Mouse (Mus musculus): ENCODE results near the gene Gjb2.

Gjb2 gene

GRCm38 (mm10) chr14:57104106-57105023 lies at the start of gene Gjb2:
Gjb2 (minus strand) TSS chr14:57104702.
- in situ Hi-C loops (cut with MboI; ENCODE audit: low sequenced_read_pairs) = loop anchor here (25.0 kb wide), 1 partner anchor 233 kb away; no protein-coding TSS in a partner anchor

DNA sequence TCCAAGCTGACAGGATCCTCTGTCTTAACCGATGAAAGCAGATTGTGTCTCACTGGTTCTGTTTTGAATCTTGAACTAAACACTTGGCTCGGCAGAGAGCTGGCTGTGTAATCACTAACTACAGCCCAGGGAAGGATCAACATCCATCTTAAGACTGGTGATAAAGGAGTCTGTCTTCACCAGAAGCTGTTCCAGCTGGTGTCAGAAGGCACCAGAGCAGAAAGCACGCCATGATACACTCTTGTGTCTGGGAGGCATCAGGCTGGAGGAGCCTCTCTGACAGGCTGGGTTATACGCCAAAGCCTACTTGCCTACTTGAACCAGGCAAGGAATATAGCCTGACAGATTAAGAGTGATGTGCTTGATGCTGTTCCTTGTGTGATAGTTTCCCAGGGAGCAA lies 41.2 kb upstream of the Gjb2 start:
- in situ Hi-C loops (cut with MboI; ENCODE audit: low sequenced_read_pairs) = no loop called here

GRCm38 (mm10) chr14:57135265-57135664 lies 30.8 kb upstream of the Gjb2 start:
- in situ Hi-C loops (cut with MboI; ENCODE audit: low sequenced_read_pairs) = no loop called here

DNA sequence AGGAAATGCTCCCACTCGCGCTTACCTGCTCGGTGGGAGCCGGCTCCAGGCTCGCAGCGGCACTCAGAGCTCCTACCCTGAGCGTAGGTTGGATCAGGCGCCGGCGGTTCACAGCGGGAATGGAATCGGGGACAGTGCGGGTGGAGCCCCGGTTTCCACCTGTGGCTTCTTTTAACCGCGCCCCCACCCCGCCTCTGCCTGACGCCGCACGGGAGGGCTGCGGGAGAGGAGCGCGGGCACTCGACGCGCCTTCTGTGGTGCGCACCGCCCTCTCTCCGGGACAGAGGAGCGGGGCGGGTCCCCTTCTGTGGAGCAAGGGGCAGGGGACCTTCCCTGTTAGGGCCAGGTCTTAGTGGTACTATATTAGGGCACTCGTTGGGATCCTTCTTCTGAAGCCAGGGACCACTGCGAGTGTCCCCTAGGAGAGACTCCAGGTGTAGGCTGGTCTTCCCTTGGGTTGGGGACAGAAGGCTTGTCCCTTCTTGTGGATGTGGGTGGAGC lies 28.7 kb upstream of the Gjb2 start, which contains the start of gene Gjb6:
Gjb6 (minus strand) TSS at position 451 of the 501 bp plus-strand sequence.
- in situ Hi-C loops (cut with MboI; ENCODE audit: low sequenced_read_pairs) = no loop called here

- in situ Hi-C loops (cut with MboI; ENCODE audit: low sequenced_read_pairs) = no loop called here
Measured at GRCm38 (mm10) chr14:57127383-57127782, 22.9 kb upstream of the Gjb2 start.

DNA sequence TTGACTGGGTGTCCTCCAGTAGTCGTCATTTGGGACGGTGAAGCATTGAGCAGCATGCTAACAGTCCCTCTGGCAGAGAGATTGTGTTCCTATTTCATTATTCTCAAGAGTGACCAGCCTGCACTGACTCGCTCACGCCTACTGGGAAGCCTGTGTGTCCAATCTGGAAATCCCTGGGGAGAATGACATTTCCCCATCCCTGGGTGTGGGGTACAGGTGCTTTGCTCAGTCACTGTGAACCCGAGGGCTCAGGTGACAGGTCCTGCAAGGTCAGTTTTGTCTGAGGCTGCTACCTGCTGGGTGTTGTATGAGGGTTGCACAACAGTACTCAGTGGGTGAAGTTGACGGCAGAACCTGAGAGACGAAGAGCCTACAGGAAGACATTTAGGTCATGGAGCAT lies 17.8 kb upstream of the Gjb2 start:
- in situ Hi-C loops (cut with MboI; ENCODE audit: low sequenced_read_pairs) = loop anchor here (25.0 kb wide), 1 partner anchor 215 kb away; no protein-coding TSS in a partner anchor

DNA sequence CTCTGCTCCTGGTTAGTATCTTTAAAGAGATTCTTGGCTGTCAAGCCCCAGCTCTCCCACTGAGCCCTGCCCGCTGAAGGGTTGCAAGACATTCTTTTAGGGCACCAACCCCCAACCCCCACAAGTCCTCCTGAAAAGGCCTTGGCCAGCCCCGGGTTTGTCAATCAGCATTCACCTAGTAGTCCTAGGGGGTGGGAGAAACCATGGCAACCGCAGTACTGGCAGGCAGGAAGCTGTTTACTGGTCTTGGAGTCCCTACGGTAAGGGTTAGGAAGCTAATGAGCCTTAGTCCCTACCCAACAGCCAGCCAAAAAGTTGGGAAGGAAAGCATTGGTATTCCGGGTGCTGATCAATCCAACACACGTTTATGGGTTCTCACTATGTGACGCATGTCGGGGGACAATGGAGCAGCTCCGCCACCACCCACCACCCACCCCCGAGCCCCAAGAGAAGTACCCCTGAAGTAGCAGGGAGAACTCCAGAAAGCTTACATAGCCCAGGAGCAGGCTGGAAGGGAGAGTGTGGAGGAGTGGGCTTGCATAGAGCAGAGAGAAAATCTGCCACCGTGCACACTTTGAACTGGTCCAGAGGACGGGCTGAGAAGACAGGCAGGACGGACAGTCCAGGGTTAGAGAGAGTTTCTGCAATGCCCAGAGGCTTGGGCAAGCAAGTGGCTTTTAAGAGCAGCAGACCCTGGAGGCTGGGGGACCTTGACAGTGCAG lies 11.5 kb upstream of the Gjb2 start, which contains the start of gene Gm4491:
Gm4491 (minus strand) TSS at position 61 of the 722 bp plus-strand sequence.
- in situ Hi-C loops (cut with MboI; ENCODE audit: low sequenced_read_pairs) = loop anchor here (25.0 kb wide), 1 partner anchor 221 kb away; no protein-coding TSS in a partner anchor

DNA sequence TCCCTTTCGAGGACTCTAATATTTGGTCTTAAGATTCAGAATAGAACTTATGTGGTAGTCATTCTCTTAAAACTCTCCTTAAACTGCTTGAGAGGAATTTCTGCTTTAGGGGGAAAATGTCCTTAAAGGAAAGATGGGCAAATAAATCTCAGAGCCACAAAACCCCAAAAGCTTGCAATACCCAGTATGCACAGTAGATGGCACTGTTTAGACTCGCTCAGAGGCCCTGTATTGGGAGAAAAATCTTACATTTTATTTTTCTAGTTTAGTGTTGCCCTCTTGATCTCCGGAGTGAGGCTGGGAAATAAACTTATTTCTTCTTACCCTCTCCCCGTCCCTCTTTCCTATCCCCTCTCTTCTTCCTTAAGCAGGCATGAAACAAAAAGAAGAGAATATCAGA lies 4.7 kb upstream of the Gjb2 start:
- in situ Hi-C loops (cut with MboI; ENCODE audit: low sequenced_read_pairs) = loop anchor here (25.0 kb wide), 1 partner anchor 228 kb away; no protein-coding TSS in a partner anchor

DNA sequence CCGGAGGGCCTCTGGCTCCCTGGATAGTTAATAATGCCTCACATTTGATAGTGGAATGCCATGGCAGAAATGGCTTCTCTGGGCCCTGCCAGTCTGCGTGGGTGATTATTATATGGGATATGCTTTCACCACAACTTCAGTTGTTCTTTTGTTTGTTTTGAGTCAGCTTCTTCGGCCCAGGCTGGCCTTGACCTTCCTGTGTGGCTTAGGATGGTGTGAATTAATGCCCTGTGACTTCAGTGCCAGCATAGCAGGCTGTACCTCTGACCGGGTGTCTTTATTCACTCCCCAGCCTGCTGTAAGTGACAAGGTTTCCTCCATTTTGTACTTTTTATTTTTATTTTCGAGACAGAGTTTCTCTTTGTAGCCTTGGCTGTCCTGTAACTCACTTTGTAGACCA lies 3.4 kb upstream of the Gjb2 start:
- in situ Hi-C loops (cut with MboI; ENCODE audit: low sequenced_read_pairs) = loop anchor here (25.0 kb wide), 1 partner anchor 229 kb away; no protein-coding TSS in a partner anchor

DNA sequence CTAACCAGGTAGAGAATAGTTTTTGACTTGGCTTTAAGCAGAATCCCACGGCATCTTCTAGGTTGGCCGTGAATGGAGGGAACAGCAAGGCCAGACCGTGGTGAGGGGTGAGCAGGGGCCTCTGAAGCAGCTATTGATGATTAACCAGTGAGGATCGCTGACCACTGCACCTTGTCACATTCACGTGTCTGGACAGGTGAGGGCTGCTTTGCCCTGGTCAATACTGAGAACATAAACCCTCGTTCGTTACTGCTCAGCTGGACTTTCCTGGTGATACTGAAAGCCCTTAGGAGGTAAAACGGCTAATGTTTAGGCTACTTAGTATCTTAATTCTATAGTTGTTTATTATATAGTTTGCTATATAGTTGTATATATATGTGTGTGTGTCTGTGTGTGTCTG lies 2.6 kb upstream of the Gjb2 start:
- in situ Hi-C loops (cut with MboI; ENCODE audit: low sequenced_read_pairs) = loop anchor here (25.0 kb wide), 1 partner anchor 230 kb away; no protein-coding TSS in a partner anchor

- in situ Hi-C loops (cut with MboI; ENCODE audit: low sequenced_read_pairs) = loop anchor here (25.0 kb wide), 1 partner anchor 232 kb away; no protein-coding TSS in a partner anchor
Measured at GRCm38 (mm10) chr14:57105721-57106120, 1.2 kb upstream of the Gjb2 start.

DNA sequence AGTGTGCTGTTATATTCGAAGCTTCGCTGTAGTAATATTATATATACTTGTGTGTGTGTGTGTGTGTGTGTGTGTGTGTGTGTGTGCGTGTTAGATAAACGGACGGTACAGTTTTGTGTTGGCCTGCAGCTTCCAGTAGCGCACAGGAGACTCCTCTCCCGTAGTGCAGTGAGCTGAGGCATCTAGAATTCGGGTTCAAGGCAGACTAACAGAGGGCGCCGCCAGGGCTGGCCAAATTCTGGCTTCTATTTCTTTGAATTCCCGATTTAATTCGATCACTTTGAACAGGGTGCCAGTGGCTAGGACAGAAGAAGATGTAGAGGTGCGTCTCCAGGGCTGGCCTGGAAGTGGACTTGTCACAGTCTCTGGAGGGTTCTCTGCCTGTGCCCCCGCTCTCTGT lies 609 bp upstream of the Gjb2 start:
- in situ Hi-C loops (cut with MboI; ENCODE audit: low sequenced_read_pairs) = loop anchor here (25.0 kb wide), 1 partner anchor 232 kb away; no protein-coding TSS in a partner anchor

DNA sequence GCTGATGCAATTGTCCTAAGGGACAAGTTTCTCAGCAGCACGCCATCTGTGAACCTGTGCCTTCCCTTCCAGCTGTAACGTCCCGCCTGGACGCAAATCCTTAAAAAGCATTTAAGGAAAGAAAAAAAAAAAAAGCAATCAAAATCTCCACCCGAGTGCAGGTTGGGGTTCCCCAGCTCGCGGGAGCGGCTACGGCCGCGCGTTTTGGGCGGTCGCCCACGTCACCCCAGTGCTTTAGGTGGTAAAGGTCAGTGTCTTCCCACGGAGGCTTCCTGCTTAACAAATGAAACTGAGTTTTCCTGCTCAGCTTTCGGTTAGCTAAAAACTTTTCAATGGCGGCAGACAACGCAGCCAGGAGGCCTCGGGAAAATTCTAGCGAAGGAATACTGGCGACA lies 794 bp downstream of the Gjb2 start:
- in situ Hi-C loops (cut with MboI; ENCODE audit: low sequenced_read_pairs) = loop anchor here (25.0 kb wide), 1 partner anchor 234 kb away; no protein-coding TSS in a partner anchor

DNA sequence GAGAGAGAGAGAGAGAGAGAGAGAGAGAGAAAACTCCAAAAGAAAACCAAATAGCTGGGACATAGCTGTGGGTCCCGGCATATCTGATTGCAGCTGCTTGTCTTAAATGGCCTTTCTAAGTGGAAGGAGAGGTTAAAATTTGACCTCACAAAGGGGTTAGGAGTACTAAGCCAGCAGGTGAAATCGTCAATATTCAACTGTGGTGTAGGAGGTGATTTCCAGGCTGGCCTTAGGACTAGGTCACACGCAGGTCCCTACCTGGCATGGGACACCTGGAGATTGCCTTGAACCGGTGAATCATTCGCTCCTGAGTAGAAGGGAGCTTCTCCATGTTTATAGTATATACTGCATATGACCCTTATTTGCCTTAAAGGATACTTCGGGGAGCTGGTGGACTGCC lies 1.4 kb downstream of the Gjb2 start:
- in situ Hi-C loops (cut with MboI; ENCODE audit: low sequenced_read_pairs) = loop anchor here (25.0 kb wide), 1 partner anchor 234 kb away; no protein-coding TSS in a partner anchor

GRCm38 (mm10) chr14:57101623-57102022 lies 2.9 kb downstream of the Gjb2 start:
- in situ Hi-C loops (cut with MboI; ENCODE audit: low sequenced_read_pairs) = loop anchor here (25.0 kb wide), 1 partner anchor 236 kb away; no protein-coding TSS in a partner anchor

GRCm38 (mm10) chr14:57095855-57096254 lies 8.6 kb downstream of the Gjb2 start:
- in situ Hi-C loops (cut with MboI; ENCODE audit: low sequenced_read_pairs) = no loop called here

GRCm38 (mm10) chr14:57093029-57093428 lies 11.5 kb downstream of the Gjb2 start:
- in situ Hi-C loops (cut with MboI; ENCODE audit: low sequenced_read_pairs) = no loop called here

GRCm38 (mm10) chr14:57090001-57090400 lies 14.5 kb downstream of the Gjb2 start:
- in situ Hi-C loops (cut with MboI; ENCODE audit: low sequenced_read_pairs) = no loop called here

DNA sequence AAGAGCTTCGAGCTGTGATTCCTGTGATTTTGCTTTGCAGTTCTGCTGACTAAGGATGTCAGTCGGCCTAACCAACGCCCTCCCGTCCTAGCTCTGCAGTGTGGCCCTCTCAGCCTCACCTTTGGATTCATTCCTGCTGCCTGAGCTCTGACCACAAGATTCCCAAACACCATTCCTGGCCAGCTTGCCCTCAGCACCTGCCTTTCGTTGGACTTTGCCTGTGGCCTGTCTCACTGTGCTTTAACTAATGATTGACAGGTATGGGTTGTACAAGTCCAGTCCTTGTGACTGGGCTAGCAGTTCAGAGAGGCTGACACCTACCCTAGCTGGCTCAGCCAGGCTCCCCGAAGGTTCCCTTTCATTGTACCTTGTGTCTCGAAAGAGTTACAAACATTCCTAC lies 15.4 kb downstream of the Gjb2 start:
- in situ Hi-C loops (cut with MboI; ENCODE audit: low sequenced_read_pairs) = no loop called here

GRCm38 (mm10) chr14:57084180-57084668 lies 20.3 kb downstream of the Gjb2 start:
- in situ Hi-C loops (cut with MboI; ENCODE audit: low sequenced_read_pairs) = no loop called here

DNA sequence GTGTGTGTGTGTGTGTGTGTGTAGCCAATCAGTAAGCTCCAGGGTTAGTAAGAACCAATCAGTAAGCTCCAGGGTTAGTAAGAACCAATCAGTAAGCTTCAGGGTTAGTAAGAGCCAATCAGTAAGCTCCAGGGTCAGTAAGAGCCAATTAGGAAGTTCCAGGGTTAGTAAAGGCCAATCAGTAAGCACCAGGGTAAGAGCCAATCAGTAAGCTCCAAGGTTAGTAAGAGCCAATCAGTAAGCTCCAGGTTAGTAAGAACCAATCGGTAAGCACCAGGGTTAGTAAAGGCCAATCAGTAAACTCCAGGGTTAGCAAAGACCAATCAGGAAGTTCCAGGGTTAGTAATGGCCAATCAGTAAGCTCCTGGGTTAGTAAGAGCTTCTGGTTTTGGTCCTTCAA lies 21.6 kb downstream of the Gjb2 start:
- in situ Hi-C loops (cut with MboI; ENCODE audit: low sequenced_read_pairs) = no loop called here

All from CH12F3 (cell line).